Mouse (Mus musculus): Measurements from ENCODE around the gene Mknk1. TPM values are rescaled to one million over a fixed set of nuclear protein-coding genes. Genes with fewer than 3 reads are reported as not detected.
A peak's percentile ranks its signal among the peaks of the same experiment; 100 is the strongest.

The Mknk1 gene
- total RNA-seq (2021): 10 to 100 TPM; 20.6 to 22.0 TPM
- long read RNA-seq, experiment 1, partial matches to known transcripts: 1 of 15 reads
- long read RNA-seq, experiment 1, other reads (novel, unspliced or antisense): 10 of 15 reads
- long read RNA-seq, experiment 2, partial matches to known transcripts: 0 of 7 reads
- long read RNA-seq, experiment 2, other reads (novel, unspliced or antisense): 5 of 7 reads

DNA sequence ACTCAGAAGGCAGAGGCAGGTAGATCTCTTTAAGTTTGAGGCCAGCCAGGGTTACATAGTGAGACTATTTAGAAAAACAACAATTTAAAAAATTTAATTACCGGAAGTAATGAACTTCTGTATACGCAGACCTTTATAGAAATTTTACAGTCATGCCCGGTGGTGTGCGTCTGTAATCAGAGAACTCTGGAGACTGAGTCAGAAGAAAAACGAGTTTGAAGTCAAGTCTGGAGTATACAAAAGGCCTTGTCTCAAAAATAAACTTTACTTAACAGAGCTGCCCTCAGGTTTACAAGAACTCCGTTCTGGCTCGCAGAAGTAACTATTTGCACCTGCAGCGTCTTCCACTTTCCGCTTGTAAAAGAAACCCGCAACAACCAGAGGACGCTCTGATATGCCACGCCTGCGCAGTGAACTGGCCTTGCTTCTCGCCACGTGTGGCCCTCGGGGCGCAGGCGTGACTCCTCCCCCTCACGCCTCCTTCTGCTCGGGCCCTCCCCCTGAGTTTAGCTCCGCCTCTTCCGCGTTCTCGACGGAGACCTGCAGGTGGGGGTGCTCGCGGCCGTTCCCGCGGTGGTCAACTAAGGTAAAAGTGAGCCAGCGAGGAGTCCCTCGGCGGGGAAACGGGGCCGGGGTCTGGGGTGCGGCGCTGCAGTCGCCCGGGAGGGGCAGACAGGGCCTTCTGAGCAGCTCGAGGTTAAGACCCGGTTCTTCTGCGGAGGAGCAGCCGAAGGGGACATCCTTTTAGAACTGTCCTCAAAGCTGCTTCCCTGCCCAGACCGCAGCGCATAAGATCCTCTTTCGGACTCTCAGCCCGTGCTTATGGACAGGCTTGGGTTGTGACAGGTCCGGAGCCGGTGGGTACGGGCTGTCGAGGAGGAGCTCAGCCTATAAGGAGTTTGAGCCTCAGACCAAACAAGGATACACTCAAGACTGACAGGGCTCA lies at the start of gene Mknk1:
Gene Mknk1, plus strand, starts transcription at position 503 of the 946 bp plus-strand sequence.
- peak; percentile 94 for DNase-seq

- no peak for DNase-seq
These were observed 48.1 kb upstream of the Mknk1 start for GRCm38 (mm10) chr4:115790864-115791263.

DNA sequence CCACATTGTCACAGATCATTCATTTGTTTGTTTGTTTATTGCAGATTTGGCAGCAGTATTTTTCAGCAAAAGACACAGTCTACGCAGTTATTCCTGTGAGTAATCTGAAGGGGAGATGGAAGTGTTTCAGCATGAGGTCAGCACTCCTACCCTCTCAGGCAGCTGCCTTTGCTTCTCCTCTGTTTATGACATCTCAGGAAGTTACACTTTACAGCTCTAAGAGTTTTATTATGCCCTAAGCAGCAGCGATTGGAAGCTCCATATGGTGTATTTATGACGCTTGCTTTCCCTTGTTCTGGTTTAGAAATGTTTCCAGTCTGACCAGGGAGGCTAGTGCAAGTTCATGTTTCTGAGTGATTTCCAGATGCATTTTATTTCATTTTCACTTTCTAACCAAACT lies 43.6 kb upstream of the Mknk1 start:
- DNase-seq: no peak

GRCm38 (mm10) chr4:115799981-115800380 lies 39.0 kb upstream of the Mknk1 start:
- DNase-seq: peak; percentile 16 to 22

GRCm38 (mm10) chr4:115812326-115812725 lies 26.7 kb upstream of the Mknk1 start:
- no peak for DNase-seq

GRCm38 (mm10) chr4:115815606-115816005 lies 23.4 kb upstream of the Mknk1 start:
- DNase-seq: no peak

DNA sequence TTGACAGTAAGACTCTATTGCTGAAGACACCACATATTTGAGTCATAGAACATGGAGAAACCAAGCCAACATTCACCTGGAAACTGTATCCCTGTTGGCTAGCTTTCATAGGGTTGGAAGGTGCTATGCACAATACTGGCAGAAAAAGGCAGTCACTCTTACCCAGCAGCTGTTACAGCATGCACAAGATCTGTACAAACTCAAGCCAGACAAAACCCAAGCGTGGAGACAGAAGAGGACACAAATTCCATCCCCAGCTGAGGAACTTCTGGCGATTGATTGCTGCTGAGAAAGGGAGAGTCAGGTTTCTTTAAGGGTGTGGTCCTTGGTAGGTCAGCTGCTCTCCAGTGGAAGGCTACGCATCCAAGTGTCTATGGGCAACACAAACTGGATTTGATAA lies 18.8 kb upstream of the Mknk1 start:
- DNase-seq: no peak

DNA sequence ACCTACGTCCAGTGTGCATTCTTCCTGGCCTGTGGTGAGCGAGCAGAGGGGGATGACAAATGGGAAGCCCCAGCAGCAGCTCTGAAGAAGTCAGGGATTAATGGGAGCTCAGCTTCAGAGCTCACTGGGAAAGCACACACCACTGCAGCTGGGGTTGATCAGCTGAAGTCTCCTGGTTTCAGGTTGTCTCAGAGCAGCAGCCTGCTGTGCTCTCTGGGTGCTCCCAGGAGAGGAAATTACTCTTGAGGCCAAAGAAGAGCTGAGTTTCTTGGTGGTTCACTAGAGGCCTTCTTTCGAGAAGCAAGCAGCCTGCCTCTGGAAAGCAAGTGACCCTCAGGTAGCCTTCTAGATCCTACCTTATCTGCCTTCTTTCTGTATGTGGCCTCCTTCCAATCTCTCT lies 18.1 kb upstream of the Mknk1 start:
- DNase-seq: no peak

DNA sequence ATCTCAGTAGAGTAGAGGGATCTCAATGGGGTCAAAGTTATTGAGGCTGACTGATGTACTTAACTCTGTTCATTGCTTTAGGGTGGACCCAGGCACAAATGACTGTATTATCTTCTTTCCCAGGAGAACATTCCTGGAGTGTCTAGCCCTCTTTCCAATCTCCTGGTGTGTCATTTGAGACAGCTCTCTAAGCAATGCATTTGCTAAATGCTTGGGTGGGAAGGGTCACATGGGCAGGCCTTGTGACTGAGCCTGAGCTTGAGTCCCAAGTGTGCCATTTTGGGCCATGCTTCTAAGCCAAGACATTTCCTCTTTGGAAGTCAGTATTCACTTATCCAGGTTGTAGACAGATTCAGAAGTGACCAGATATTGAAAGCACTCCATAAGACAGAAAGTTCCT lies 17.6 kb upstream of the Mknk1 start:
- no peak for DNase-seq

DNA sequence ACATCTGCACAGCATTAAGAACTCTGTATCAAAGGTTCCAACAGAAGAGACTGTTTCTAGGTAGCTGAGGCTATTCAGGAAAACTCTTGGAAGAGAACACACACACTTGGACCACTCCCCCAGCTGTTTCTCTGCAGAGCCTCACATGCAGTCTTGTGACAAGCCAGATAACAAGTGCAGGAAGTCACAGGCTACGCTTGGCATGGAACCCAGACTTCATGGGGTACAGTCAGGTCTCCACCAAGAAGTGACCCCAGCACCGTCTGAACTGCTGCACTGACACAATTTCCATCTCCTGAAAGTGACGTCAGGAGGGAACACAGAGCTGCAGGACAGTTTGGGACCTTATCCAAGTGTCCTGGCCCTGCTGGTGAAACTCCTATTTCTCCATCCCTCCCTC lies 17.1 kb upstream of the Mknk1 start:
- DNase-seq: peak; percentile 71 to 74

GRCm38 (mm10) chr4:115824178-115824577 lies 14.8 kb upstream of the Mknk1 start:
- DNase-seq: no peak

- DNase-seq: no peak
These were observed 13.7 kb upstream of the Mknk1 start for GRCm38 (mm10) chr4:115825271-115825670.

DNA sequence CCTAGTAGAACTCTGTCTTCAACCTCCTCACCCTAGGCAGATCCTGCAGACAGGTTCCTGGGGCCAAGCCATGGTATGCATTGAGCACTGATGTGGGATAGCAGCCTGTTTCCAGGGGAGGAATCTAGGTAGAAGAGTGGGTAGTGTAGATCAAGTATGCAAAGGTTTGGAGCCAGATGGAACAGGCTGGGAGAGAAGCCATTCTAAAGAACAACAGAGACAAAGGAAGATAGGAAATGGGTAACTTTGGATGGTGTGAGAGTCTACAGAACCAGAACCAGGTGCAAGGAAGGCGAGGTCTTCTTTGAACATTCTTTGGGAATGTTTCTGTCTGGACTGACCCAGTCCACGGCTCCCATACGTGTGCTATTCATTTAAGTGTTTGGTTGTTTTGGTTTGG lies 11.9 kb upstream of the Mknk1 start:
- DNase-seq: no peak

- no peak for DNase-seq
These were observed 11.5 kb upstream of the Mknk1 start for GRCm38 (mm10) chr4:115827535-115827887.

DNA sequence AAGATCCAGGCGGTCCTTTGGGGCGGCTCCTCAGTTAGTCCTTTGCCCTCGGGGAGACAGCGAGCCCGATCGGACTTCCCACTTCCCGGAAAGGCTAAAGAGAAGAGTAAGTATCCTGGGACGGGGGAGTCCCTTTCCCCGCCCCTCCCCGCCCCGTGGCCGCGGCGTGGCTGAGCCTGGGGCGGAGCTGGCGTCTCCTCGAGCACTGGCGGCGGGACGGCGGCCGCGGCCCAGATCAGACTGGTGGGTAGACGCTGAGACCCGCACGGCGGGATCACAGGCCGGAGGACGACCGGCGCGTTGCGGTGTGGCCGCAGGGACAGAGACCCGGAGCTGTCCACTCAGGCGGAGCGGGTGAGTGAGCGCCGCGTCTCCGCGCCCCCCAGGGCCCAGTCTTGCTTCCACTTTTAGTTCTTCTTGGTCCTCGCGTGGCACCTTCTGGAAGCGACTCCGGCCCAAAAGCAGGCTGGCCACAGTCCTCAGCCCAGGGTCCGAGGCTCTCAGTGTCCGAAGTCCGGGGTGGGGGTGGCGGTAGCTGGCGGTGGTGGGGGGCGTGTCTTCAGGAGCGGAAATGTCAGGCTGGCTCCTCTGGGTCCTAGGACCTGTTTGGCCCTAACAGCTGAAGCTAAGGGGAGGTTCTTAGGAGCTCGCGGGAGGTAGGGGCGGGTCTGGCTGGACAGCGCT lies 11.0 kb upstream of the Mknk1 start, which contains the start of gene Mob3c:
Gene Mob3c, plus strand, starts transcription at position 205 of the 684 bp plus-strand sequence.
- DNase-seq: peak; percentile 87 to 92

DNA sequence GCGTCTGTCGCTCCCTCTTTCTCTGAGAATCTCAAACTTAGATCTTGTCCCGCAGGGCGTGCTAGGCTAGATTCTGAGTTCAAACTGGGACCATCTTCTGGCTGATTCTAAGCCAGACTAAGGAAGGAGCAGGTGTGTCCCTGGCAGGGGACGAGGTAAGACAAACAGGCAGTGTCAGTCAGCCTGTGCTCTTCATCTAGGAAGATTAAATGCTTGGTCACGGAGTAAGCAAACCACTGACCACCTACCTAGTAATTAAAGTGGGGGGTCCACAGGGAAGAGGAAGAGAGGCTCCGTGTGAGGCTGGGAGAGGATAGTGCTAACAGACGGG lies 10.5 kb upstream of the Mknk1 start:
- DNase-seq: no peak

DNA sequence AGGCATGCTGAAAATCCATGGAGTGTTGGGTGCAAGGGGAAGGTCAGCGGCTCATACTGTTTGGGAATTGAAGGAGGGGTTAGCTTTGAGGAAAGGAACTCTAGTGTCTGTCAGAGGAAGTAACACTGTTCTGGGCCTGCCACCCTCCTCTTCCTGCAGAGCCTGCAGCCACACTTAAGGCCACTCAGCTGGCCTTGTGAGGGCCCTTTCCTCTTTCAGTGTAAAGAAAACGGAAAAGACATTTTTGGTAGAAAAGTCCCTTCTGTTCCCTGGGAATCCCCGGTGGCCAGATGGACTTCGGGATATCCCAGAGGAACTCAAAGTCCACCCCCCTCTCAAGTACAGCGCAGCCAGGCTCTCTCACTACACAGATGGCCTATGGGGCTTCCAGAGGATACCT lies 8.5 kb upstream of the Mknk1 start:
- DNase-seq: peak in 1 of 2 experiments; percentile 60

DNA sequence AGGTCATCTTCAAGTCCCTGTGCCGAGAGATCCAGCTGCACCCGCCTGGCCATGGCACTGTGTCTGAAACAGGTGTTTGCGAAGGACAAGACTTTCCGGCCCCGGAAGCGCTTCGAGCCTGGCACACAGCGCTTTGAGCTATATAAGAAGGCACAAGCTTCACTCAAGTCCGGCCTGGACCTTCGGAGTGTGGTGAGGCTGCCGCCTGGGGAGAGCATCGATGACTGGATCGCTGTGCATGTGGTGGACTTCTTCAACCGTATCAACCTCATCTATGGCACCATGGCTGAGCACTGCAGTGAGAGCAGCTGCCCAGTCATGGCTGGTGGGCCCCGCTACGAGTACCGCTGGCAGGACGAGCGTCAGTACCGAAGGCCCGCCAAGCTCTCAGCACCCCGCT lies 7.8 kb upstream of the Mknk1 start:
- no peak for DNase-seq

- no peak for DNase-seq
These were observed 7.0 kb upstream of the Mknk1 start for GRCm38 (mm10) chr4:115832040-115832439.

GRCm38 (mm10) chr4:115835576-115835975 lies 3.4 kb upstream of the Mknk1 start:
- peak in 1 of 2 experiments; percentile 48 for DNase-seq

DNA sequence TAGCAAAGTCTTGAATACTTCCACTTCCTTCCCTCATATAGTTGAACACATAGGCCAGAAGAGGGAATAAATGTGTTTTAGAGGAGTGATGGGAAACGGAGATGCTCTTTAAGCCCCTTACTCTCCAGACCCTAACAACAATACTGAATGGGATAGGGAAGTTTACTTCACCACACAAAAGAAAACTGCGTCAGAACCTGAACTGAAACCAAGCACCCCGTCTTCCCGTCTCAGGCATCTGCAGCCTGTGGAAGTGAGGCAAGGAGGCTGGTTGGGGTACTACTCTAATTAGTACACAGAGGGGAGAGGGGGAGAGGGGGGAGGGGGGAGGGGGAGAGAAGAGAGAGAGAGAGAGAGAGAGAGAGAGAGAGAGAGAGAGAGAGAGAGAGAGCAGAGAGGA lies 802 bp upstream of the Mknk1 start:
- DNase-seq: no peak

- DNase-seq: no peak
These were observed 958 bp downstream of the Mknk1 start for GRCm38 (mm10) chr4:115839956-115840355.

DNA sequence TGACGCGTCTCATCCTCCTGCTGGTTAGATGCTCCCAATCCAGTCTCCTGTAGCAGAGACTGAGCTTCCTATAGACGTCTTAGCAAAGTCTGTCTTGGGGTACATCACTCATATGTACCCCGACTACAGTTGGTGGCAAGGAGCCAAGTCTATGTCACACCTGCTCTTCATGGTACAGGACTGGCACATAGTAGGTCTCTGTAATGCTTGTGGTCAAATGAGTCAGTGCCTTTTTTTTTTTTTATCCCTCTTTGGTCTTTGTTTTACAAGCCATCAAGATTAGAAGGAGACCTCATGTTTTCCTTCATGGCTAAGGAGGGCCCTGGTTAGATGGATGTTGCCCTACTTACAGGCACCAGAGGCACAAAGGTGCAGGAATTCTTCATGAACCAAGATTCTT lies 1.8 kb downstream of the Mknk1 start:
- DNase-seq: no peak
